Mouse (Mus musculus): ENCODE data around the gene Mcf2l.

The Mcf2l gene

DNA sequence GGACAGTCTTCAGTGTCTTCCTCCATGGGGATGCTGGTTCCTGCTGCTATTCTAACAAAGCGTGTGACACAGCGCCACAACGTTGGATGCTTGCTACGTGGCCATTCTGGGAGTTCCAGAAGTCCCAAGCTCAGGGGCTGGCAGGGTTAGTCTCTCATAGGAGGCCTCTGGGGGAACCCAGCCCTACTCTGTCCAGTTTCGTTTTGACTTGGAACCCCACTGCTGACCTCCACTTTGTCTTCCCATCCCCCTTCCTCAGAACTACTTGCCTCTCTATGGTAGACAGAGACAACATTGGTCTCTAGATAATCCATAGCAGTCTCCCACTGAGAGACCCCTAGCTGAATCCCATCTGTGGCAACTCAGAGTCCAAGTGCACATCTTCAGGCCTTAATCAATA is 33.0 kb downstream of the Mcf2l start:
- no peak for DNase-seq (ENCODE audit: extremely low read depth, low read depth, low spot score)

DNA sequence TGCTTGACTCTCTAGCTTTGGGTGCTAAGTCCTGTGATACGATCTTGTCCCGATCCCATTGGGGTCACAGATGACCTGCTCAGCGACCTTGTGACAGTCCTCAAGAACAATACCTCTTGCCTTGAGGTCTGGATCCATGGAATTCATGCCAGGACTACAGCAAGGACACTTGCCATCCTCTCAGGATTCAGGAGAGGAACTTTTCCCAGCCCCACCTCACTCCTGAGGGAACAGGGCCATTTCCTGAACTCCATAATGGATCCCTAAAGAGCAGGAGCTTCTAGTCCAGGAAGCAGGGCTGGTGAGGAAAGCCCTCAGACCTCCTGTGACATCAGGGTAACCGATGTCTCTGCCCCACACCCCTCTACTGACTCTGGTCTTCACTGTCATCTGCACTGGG is 34.1 kb downstream of the Mcf2l start:
- DNase-seq (ENCODE audit: extremely low read depth, low read depth, low spot score): no peak

DNA sequence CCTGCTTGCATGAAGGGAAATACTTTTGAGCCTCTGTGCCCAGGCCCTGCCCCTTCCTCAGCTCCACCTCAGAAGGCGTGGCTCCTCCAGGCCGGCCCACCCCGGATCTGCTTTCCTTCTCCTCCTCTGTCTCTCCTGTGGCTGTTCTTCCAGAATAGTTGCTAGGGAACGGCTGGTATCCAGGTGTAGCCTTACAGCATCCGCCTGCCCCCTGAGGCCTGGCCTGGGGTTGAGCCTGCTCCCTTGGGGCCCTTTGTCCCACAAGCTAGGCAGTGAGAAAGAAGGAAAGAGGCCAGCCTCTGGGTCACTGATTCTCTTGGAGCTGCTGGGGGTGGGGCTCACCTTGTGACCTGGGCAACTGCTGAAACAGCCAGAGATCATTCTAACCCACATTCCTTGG is 38.4 kb downstream of the Mcf2l start:
- no peak for DNase-seq (ENCODE audit: extremely low read depth, low read depth, low spot score)

DNA sequence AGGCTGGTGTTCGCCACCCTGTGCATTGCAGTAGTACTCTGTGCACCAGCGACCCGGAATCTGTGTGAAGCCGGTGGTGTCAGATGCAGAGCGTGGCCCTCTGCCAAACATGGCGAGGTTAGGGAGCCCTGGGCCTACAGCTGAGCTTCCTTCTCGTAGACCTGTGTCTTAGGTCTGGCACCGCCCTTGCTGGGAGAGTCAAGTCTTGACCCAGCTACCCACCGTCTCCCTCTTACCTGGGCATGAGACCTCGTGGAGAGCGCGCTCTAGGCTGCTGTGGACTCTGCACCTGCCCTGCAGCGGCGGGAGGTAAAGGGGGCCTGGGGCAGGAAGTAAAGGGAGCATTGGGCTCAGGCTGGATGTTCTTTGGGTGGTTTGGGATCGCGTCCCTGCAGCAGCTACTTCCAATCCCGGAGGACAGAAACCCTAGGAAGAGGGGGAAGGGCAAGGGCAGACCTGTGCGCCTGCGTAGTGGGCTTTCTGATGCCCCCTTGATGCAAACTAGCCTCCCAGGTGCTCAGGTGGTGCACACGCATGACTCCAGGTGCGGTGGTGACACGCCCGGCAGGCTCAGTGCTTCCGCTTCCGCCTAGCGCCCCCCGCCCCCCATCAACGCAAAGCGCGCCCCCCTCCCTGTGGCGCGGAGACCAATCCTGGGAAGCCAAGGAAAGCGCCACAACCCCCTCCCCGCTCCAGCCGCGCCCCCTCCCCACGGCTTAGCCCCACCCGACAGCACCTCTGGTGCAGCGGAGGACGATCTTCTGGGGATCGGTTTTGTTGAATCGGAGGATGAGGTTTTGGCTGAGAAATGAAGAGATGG is 41.8 kb downstream of the Mcf2l start:
- DNase-seq (ENCODE audit: extremely low read depth, low read depth, low spot score): no peak

DNA sequence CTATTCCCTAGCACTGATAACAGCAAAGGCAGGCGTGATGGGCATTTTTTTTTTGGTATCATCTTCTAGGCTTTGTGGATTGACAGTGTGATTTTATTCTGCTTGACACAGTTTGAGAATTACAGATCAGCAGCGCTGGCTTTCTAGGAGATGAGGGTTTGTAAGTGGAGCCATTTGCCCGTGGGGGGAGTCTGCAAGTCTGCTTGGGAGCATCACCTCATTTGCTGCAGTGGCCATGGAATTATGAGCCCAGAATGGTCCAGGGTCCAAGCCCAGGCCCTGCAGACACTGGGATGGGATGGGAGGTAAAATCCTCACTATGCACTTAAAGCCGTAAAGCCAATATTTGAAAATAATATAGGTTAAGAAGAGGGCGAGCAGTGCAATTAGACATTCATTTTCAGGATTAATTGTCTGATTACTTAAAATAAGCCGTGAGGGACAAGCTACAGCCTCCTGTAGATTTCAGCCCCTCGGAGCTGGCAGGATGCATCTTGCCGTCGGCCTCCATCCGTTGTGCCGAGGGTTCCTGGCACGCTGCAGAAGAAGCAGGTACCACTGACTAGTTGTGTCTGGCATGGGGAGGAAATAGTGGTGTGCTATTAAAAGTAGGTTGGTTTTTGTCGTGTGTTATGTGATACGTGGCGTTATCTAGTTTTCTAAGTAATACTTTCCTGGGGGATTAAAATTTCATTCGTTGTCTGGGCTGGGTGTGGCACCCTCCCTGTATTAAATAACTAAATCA is 42.7 kb downstream of the Mcf2l start:
- DNase-seq (ENCODE audit: extremely low read depth, low read depth, low spot score): no peak

DNA sequence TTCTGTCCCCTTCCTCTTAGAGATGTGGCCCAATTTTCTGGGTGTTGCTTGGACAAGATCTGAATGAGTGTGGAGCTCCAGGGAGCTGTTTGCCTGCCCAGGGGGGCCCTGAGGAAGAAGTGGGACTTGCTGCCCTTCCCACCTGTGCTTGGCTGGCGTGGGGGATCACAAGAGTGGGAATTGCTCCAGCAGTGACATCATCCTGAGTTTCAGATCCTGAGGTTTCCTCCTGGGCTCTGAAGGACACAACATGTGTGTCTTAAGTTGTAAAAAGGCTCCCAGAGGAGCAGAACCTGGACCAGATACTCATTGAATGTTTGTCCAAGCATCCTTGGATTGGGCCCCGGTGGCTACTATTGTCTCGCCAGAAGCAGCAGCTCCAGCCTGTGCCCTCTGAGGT is 43.4 kb downstream of the Mcf2l start:
- no peak for DNase-seq (ENCODE audit: extremely low read depth, low read depth, low spot score)

DNA sequence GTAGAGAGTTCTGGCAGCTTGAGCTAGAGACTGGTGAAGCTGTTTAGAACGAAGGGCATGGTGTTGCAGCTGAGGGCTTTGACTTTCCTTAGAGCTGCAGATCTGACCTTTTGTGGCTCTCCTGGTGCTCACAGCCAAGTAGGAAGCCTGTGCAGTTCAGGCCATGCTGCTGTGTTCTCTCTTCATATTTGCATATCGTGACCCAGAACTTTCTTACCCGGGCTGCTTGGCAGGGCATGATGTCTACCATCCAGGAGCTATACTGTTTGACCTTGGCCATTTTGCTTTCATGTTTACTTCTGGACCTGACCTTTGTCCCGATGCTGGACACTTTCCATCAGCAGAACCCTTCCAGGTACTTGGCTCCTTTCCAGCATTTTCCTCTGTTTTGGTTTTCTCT is 44.2 kb downstream of the Mcf2l start:
- DNase-seq (ENCODE audit: extremely low read depth, low read depth, low spot score): no peak

DNA sequence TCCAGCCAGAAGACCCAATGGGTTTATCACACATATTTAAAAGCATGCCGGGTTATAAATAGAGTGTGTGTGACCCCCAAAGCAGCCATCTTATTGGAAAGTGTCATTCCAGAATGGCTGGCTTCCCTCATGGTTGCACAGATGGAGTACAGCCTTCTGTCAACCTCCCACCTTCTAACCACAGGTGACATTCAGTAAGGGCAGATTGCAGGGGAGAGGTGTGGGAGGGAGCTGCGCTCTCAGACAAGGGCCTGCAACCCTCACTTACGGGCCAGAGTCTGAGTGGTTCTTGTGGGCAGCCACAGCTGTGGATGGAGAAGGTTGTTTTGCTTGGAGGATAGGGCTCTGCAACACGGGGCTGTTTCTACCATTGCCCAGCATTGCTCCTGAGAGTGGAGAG is 47.0 kb downstream of the Mcf2l start:
- DNase-seq (ENCODE audit: extremely low read depth, low read depth, low spot score): no peak

DNA sequence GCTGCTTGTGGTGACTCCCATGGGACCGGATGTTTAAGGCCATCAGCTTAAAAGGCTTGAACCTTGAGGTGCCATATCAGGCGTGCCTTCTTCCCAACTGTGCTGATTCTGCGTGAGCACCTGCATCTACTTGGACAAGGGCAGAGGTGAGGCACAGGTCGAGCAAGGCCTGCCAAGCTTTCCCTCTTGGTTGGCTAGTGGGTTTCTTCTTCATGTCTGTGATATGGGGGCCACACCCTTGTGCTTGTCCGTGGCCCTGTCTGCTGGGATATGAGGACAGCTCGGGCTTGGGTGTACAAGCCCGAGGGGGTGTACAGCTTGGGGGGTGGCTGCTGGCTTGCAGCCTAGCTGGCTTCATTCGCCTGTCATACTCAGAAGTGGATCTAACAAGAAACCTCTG is 51.4 kb downstream of the Mcf2l start:
- no peak for DNase-seq (ENCODE audit: extremely low read depth, low read depth, low spot score)

DNA sequence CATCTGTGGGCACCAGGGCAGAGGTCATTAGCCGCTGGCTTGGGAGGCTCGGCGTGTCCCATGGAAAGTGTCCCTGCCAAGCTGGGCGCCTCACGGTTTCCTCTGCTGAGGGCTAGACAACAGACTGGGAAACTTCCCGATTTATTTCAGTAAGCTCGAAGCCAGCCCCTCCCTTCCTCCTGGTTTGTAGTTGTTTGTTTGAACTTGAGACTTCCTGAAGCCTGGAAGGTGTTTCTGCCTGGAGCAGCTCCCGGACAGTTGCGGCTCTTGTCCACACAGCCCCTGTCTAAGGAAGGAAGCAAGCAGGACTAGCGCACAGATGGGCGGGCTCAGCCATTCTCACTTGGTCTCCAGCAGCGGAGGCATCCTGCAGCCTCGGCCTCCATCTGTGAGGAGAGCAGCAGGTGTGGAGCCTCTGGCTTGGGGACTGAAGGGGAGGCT is 52.4 kb downstream of the Mcf2l start:
- DNase-seq (ENCODE audit: extremely low read depth, low read depth, low spot score): no peak

DNA sequence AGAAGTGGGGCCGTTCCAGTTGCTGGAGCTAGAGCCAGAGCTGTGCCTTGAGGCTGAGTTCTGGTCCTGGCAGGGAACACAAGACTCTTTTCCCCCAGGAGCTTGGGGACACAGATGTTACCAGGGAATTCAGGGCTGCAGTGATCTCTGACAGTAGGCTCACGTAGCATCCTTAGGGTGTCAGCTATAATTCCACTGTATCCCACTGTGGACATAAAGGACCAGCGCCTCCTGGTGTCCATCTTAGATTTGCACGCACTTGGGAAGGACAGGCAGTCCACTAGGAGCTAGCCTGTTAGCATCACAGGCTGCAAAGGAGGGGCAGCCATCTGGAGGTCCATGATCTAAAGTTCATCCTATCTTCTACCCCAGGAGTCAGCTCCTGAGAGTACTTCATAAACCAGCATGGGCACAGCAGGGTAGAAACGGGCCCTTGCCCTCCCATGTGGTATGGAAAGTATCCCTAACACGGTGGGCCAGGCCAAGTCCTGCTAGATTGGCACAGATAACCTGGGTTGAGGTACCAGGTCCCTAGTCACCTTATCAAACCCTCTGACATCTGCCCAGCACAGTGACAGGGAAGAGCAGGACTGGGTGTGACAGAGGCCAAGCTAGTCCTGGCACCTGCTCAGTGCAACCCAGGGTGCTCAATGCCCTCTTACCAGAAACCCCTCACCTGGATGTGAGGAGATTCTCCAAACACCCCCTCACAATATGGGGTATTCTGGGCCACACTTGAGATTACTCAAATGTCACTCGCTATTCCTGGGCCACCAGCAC is 53.8 kb downstream of the Mcf2l start:
- DNase-seq (ENCODE audit: extremely low read depth, low read depth, low spot score): no peak

DNA sequence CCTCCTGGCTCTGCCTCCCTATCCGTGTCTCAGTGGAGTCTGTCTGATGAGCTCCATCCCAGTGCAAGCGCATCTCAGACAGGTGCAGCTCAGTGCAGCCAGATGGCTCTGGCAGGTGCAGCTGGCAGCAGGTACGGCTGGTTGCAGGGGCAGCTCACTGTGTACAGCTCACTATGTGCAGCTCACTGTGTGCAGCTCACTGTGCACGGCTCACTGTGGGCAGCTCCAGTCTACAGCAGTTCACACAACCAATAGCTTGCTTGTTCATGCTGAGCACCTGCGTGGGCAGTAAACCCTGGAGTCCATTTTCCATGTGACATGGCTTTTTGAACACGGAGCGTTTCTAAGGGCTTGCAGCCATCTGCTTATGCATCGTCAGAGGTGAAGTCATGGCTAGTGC is 54.4 kb downstream of the Mcf2l start:
- no peak for DNase-seq (ENCODE audit: extremely low read depth, low read depth, low spot score)

DNA sequence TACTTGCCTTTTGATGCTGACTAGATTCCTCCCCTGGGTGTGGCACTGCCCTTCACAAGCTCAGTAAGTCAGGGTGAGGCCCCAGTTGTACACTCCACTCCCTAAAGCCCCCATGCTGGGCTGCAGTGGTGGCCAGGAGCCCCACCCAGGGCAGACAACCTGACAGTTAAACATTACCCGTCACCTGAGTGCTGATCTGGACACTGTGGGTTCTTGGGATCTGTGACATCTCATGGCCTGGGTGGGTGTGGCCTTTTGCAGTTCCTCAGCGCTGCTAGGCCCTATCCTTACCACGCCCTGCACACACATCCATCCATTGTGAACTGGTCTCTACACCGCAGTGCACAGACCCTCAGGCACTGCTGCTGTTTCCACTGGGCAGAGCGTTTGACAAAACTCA is 55.3 kb downstream of the Mcf2l start:
- DNase-seq (ENCODE audit: extremely low read depth, low read depth, low spot score): no peak

DNA sequence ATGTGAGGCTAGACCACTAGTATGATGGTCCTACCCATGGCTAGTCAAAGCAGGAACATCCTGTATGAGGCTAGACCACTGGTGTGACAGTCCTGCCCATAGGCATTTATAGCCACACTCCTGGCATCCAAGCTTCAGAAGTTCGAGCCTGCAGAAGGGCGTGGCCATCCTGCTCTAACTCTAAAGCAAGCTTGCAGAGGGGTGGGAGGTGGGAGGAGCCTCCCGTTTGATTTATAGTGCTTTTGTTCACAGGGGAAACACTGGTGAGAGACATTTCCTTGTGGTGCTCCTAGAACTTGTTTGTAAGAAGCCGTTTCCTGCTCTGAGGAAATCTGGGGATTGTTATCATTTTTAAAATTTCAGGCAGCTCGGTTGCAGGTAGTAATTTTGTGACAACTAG is 56.7 kb downstream of the Mcf2l start:
- DNase-seq (ENCODE audit: extremely low read depth, low read depth, low spot score): no peak

DNA sequence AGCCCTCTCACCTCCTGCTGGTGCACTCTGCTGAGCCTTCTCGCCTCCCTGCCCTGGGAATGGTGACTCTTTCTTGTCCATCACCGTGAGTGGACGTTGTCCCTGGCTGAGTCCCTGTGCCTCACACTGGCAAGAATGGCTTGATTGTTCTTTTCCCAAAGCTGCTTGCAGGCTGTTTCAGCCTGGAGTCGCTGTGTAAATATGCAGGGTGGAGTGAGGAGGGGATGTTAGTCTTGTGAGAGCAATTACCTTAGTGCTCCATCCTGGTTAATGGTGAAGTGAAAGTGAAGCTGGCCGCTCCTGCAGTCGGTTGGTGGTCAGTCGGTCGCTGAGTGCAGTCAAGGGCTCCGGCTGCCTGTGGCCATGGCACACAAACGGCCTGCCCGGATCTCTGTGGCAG is 57.8 kb downstream of the Mcf2l start:
- no peak for DNase-seq (ENCODE audit: extremely low read depth, low read depth, low spot score)

DNA sequence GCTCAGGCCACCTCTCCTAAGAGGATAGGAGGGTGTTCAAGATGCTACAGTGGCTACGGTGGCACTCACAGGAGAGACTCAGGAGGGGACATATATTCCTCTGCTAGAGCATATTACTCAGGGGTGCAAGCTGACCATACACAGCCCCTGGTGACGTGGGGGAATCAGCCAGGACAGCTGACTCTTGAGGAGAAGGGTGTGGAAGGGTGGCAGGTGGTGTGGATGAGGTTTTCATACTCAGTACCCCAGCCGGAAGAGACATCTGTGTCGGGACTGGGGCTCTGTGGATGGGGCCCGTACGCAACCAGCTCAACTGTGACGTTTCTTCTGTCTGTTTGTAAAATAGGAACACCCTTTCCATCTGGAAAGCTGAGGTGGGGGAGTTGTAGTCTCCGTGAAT is 58.9 kb downstream of the Mcf2l start:
- DNase-seq (ENCODE audit: extremely low read depth, low read depth, low spot score): no peak

DNA sequence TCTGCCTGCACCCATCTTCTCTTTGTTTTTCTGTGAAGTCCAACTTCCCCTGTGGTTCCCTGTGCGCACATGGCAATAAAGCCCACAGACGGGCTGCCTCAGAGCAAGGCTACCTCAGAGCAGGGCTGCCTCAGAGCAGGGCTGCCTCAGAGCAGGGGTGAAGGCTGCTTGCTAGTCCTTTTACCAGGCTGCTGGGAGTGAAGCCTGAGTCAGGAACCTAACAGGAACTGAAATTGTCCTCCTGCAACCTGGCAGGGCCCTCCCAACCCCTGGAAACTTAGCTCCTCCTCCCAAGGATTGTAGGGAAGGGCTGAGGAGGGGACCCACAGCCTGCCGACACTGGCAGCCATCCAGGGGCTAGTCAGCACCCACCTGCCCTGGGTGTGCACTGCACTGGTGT is 60.2 kb downstream of the Mcf2l start:
- no peak for DNase-seq (ENCODE audit: extremely low read depth, low read depth, low spot score)

DNA sequence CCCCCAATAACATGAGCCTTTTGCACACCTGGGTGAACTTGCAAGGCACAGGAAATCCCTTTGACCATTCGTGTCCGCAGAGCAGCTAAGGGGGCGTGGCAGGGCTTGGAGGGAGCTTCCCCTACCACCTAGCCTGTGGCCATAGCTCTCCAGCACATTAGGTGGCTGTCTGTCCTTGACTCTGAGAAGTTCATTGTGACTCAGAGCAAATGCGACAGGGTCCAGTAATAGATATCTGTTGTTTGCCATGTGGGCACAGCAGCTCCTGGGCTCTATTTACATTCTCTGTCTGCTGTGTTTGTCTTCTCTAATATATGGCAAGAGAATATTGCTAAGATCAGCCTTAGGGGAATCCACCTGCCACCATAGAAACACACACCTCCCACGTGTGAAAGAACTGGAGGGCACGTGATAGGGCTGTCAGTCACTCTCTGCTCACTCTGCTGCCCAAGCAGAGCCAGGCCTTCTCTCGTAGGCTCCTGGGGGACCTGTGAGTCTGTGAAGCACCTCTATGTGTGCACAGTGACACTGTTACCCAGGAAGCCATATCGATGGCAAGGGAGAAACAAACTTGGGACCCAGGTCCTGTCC is 60.9 kb downstream of the Mcf2l start:
- no peak for DNase-seq (ENCODE audit: extremely low read depth, low read depth, low spot score)

DNA sequence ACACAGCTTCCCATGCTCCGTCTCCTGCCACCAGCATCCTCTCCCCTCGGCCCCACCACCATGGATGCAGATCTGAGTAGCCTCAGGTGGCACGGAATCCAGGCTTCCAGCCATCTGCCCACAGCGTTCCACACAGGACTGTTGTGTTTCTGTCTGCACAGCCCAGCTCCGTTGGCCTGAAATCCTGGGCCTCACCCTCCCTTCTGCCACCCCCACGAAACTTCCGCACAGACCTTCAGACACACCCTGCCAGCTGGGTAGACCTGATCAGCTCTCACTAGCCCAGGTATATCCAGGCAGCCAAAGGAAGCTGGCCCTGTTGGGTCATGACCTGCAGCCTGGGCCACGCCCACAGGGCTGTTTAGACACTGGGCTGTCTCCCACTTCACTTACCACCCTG is 66.9 kb downstream of the Mcf2l start:
- no peak for DNase-seq (ENCODE audit: extremely low read depth, low read depth, low spot score)

DNA sequence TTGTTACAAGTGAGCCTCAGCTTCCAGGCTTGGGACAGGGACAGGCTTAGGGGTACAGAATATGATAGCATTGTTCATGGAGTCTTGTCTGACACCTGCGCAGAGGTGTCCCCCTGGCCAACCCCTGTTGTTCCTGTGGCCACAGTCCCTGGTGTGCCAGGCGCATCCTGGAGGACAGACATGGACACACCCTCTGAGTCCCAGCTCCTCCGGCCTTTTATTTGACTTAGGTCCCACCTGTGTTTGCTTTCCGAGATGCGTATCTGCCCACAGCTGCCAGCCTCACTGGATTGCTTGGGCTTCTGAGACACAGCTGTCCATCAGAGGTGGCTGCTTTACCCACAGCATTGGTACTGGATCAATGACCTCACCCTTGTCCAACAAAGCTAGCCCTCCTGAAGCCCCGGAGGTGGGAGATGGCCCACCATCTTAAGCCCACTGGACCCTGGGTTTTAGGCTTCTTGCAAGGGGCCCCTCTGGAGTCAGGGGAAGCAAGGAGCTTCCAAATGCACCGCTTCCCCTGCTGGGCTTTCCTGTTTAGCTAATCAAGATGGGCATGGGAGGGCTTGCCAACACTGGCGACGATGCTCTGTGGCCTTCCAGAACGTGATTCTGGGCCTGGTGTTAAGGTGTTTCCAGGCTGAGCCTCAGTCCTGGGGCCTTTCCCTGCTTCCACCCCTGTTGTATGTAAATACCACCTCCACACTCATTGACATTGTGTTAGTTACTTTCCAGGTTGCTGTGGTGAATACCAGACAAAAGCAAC is 67.7 kb downstream of the Mcf2l start:
- no peak for DNase-seq (ENCODE audit: extremely low read depth, low read depth, low spot score)

Data from fat pad, adult 2 months (tissue).